Mouse (Mus musculus) limb, embryonic 15.5 days (tissue): ENCODE results near the gene 1700025G04Rik. TPM values are rescaled to one million over a fixed set of nuclear protein-coding genes. Genes with fewer than 3 reads are reported as not detected.

Experiments used
- ATAC-seq: fragments of 200-750 bp; cut with Nextera tagmentation; 2 replicates; pipeline ENCODE4 v1.8.0; 2017; ENCODE audit warnings: low read depth, moderate TSS enrichment; ENCODE audit not compliant: insufficient number of reproducible peaks, low FRiP score, low TSS enrichment
- H3K27ac ChIP-seq: fragments of 300-500 bp; sonication (generic); 2 replicates; pipeline ENCODE4 v1.5.1; 2015; ENCODE audit warnings: moderate library complexity, mild to moderate bottlenecking, inconsistent platforms
- H3K27me3 ChIP-seq: fragments of 300-500 bp; sonication (generic); 2 replicates; pipeline ENCODE4 v1.6.1; 2015; ENCODE audit warnings: inconsistent platforms
- H3K36me3 ChIP-seq: fragments of 300-500 bp; sonication (generic); 2 replicates; pipeline ENCODE4 v1.6.1; 2015; ENCODE audit warnings: inconsistent platforms
- H3K4me1 ChIP-seq: fragments of 300-500 bp; sonication (generic); 2 replicates; pipeline ENCODE4 v1.6.1; 2015; ENCODE audit warnings: inconsistent platforms
- H3K4me2 ChIP-seq: fragments of 300-500 bp; sonication (generic); 2 replicates; pipeline ENCODE4 v1.6.1; 2015; ENCODE audit warnings: mild to moderate bottlenecking, inconsistent platforms
- H3K4me3 ChIP-seq: fragments of 300-500 bp; sonication (generic); 2 replicates; pipeline ENCODE4 v1.5.1; 2015; ENCODE audit warnings: mild to moderate bottlenecking, inconsistent platforms
- H3K9ac ChIP-seq: fragments of 300-500 bp; sonication (generic); 2 replicates; pipeline ENCODE4 v1.6.1; 2015; ENCODE audit warnings: inconsistent platforms
- H3K9me3 ChIP-seq: fragments of 300-500 bp; sonication (generic); 2 replicates; pipeline ENCODE4 v1.6.1; 2016; ENCODE audit warnings: inconsistent platforms
- WGBS: fragments of 180-500 bp; shearing (Covaris S2); methylation state at CpG from one replicate; pipeline ENCODE4 v1.1.7; 2015; 5-methylcytosine and 5-hydroxymethylcytosine counted together
- polyA plus RNA-seq: library from polyadenylated mRNA; unstranded; fragments of >200 nt; fragmentation: Nextera tagmentation; extraction: Ambion mirVana; gene quantifications from 2 replicates; pipeline ENCODE4 v1.2.1, GENCODE M21; 2015

1700025G04Rik gene
- polyA plus RNA-seq, 1 experiment from 2014 or later, result 40.3 TPM

DNA sequence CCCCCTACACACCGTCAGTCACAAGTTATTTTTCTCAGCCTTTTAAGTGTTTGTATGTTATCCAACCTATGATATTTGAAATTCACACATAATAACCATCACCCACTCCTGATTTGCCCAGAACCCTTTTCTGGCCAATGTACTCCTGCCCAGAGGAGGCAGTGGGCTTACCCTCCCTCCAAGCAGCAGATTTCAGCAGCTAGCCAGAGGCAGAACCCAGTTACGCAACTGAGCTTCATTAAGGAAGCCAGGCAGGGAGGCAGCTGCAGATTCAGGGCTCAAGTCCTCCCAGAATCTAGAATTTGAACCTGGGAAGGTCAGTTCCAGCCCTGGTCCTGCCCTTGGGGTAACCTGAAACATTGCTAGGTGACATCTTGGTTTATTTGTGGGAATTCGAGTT is 141.9 kb downstream of the 1700025G04Rik start:
- Histone ChIP-seq H3K4me1 (peaks cover 35% of the 10 kb centered on the region), H3K36me3 (no peaks in the 10 kb centered on the region), H3K4me3 (no peak overlapping the region), H3K27ac (no peak overlapping the region), H3K27me3 (no peaks in the 10 kb centered on the region), H3K9ac (no peak overlapping the region), H3K9me3 (no peaks in the 10 kb centered on the region), H3K4me2 (no peak overlapping the region)
- ATAC-seq, result no peak
- 49% methylated on average over 3 of the region's 3 CpGs for WGBS

DNA sequence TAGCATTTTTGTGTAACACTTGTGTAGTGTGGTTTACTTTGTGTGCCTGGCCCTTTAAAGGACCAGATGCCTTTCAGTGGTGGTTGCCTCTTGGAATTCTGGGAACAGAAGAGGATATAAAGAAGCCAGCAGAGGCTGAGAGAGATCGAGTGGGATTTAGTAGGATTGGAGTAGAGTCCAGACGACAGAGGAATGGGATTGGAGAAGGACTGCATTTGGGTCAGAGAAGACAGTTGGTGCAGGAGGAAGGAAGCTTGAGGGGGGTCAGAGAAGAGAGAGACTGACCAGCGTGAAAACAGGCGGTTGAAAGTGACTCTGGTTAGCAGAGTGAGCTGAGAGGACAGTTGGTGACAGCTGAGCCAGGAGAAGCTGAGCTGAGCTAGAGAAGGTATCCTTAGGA is 142.4 kb downstream of the 1700025G04Rik start:
- peaks cover 34% of the 10 kb centered on the region for H3K4me1 ChIP-seq

DNA sequence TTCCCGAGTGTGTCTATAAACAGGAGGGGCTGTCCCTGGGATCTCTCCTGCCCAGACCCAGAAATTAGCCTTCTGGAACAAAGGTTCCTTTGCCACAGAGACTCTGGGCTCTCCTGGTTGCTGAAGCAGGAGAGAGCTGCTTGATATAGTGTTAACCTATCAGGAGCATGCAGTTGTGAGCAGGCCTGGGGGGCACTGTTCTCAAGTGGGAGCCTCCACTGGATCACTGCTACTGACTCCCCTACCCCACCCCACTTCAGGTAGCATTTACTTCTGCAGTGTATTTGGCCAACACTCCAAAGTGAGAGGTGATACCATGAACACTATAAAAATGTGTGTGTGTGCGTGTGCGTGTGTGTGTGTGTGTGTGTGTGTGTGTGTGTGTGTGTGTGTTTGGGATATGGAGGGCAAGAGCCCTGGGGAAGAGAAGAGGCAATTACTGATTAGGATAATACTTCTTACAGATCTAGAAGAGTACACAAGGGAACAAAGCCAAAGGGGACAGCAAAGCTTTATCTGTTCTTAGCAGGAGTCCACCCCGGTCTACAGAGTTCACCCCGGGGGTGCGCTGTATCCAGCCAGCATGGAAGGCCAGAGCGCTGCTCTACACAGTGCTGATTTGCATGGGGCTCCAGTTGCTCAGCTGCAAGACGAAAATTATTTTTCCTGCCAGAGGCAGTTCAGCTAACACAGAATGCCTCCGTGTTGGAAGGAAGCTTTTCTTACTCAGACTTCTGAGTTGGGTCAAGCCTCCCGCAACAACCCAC is 145.3 kb downstream of the 1700025G04Rik start:
- no peaks in the 10 kb centered on the region for H3K27me3 ChIP-seq
- H3K4me3 ChIP-seq, result no peak overlapping the region
- no peak overlapping the region for H3K9ac ChIP-seq
- H3K9me3 ChIP-seq, result no peaks in the 10 kb centered on the region
- peaks cover 40% of the 10 kb centered on the region for H3K4me1 ChIP-seq
- H3K36me3 ChIP-seq, result no peaks in the 10 kb centered on the region
- ATAC-seq, result no peak
- no peak overlapping the region for H3K4me2 ChIP-seq
- H3K27ac ChIP-seq, result no peak overlapping the region
- WGBS, result 48% methylated on average over 10 of the region's 10 CpGs

More for the DNA sequence above, 142.4 kb downstream of the 1700025G04Rik start:
- no peaks in the 10 kb centered on the region for H3K36me3 ChIP-seq
- H3K4me2 ChIP-seq, result no peak overlapping the region
- H3K9ac ChIP-seq, result no peak overlapping the region
- H3K9me3 ChIP-seq, result no peaks in the 10 kb centered on the region
- no peak overlapping the region for H3K27ac ChIP-seq
- no peak for ATAC-seq
- H3K4me3 ChIP-seq, result no peak overlapping the region
- H3K27me3 ChIP-seq, result no peaks in the 10 kb centered on the region
- WGBS, result 37% methylated on average over 4 of the region's 4 CpGs

DNA sequence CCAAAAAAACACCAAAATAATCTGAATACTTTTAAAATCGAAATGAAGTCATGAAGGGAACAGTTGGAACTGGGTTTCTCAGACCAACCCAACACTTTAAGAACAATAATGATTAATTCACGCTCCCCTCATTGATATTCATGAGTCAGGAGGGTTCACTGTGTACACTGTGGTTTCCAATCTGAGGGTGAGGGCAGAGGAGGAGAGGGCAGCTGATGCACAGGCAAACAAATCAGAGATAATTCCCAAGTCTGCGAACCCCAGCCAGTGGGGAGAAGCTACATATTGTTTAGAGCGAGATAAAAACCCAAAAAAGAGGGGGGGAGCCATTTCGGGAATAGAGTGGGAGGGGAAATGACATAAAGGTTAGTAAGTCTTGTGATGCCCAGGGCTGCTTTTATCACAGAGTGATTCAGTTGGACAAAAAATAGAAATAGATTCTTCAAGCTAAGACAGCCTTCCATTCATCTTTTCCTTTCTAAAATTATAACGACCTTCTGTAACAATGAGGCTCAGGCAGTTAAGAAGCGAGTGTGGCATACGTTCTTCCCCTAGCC is 146.2 kb downstream of the 1700025G04Rik start:
- Histone ChIP-seq H3K4me1 (peaks cover 38% of the 10 kb centered on the region), H3K4me3 (no peak overlapping the region), H3K27ac (no peak overlapping the region), H3K36me3 (no peaks in the 10 kb centered on the region), H3K4me2 (no peak overlapping the region), H3K9me3 (no peaks in the 10 kb centered on the region), H3K27me3 (no peaks in the 10 kb centered on the region), H3K9ac (no peak overlapping the region)
- no peak for ATAC-seq
- WGBS, result 63% methylated on average over 8 of the region's 8 CpGs

- H3K4me1 ChIP-seq, result peaks cover 35% of the 10 kb centered on the region
- 76% methylated on average over 11 of the region's 11 CpGs for WGBS
- H3K27ac ChIP-seq, result no peak overlapping the region
- H3K9me3 ChIP-seq, result no peaks in the 10 kb centered on the region
- no peak overlapping the region for H3K4me3 ChIP-seq
- ATAC-seq, result no peak
- H3K4me2 ChIP-seq, result no peak overlapping the region
- H3K27me3 ChIP-seq, result no peaks in the 10 kb centered on the region
- no peaks in the 10 kb centered on the region for H3K36me3 ChIP-seq
- H3K9ac ChIP-seq, result no peak overlapping the region
These were observed 146.8 kb downstream of the 1700025G04Rik start for GRCm38 (mm10) chr1:151942972-151943654.

DNA sequence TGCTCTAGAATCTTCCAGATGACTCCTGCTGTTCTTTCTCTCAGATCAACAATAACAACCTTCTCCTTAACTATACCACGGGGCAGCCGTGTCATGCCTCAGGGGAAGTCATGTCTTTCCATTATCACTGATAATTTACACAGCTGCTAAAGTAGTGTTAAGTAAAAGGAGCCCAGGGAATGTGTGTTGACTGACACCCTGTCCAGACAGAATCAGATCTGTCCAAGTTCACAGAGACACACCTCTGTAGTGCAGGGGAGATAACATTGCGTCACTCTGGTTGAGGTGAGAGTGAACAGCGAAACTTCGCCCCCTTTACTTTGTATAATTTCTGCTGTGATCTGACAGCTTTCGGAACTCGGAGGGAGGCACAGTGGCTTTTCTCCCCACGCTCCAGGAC is 149.9 kb downstream of the 1700025G04Rik start:
- Histone ChIP-seq H3K4me1 (peaks cover 26% of the 10 kb centered on the region), H3K4me3 (no peak overlapping the region), H3K36me3 (no peaks in the 10 kb centered on the region; the same call in 1 of the 2 replicates), H3K9ac (no peak overlapping the region), H3K9me3 (no peaks in the 10 kb centered on the region), H3K4me2 (no peak overlapping the region), H3K27me3 (no peaks in the 10 kb centered on the region), H3K27ac (no peak overlapping the region)
- whole genome bisulfite sequencing, result 60% methylated on average over 8 of the region's 8 CpGs
- ATAC-seq, result no peak

DNA sequence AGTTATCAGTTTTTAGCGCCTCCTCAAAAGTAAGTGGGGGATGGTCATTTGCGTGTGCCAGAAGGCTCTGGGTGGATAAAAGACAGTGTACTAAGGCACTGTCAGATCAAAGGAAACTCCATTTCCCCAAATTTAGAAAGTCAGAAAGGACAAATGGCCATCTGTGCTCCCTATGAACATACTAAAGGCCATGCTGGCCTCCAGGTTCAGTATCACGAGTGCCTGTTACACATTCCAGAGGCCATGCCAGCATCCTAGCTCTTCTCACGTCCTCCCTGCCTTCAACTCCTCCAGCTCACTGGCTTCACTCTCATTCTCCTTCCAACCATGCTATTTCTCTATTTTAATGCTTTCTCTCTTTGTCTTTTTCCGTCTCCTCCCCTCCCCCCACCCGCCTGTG is 150.4 kb downstream of the 1700025G04Rik start:
- Histone ChIP-seq H3K9ac (no peak overlapping the region), H3K4me2 (no peak overlapping the region), H3K27me3 (no peaks in the 10 kb centered on the region), H3K27ac (no peak overlapping the region), H3K4me3 (no peak overlapping the region), H3K9me3 (no peaks in the 10 kb centered on the region), H3K4me1 (peaks cover 22% of the 10 kb centered on the region), H3K36me3 (no peaks in the 10 kb centered on the region; the same call in 1 of the 2 replicates)
- ATAC-seq, result no peak
- WGBS, result 56% methylated on average over 6 of the region's 6 CpGs

GRCm38 (mm10) chr1:151933605-151934004 is 156.3 kb downstream of the 1700025G04Rik start:
- no peaks in the 10 kb centered on the region; the same call in 1 of the 2 replicates for H3K36me3 ChIP-seq
- H3K27ac ChIP-seq, result no peak overlapping the region
- ATAC-seq, result no peak
- no peak overlapping the region for H3K4me3 ChIP-seq
- H3K4me2 ChIP-seq, result no peak overlapping the region
- H3K4me1 ChIP-seq, result no peaks in the 10 kb centered on the region
- H3K9ac ChIP-seq, result no peak overlapping the region
- WGBS, result 82% methylated on average over 6 of the region's 6 CpGs
- H3K9me3 ChIP-seq, result no peaks in the 10 kb centered on the region
- H3K27me3 ChIP-seq, result no peaks in the 10 kb centered on the region

DNA sequence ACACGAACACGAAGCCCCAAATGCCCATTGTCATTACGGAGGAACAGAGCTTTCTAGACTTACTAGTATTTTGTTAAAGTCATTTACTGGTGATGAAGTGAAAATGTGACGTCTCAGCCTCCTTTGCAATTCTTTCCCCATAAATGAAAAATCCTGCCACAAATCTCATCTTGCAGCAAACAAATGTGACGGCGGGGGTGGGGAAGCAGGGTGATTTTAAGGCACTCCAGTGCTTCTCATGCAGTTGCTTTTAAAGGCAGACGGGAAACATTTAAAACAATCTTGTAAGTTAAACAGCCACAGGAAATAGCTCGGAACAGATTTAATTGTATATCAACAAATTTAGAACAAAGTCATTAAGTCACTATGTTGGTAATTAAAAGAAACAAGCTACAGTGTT is 163.1 kb downstream of the 1700025G04Rik start:
- no peak overlapping the region for H3K27ac ChIP-seq
- H3K4me1 ChIP-seq, result peaks cover 4% of the 10 kb centered on the region; the same call in 1 of the 2 replicates
- ATAC-seq, result no peak
- H3K9ac ChIP-seq, result no peak overlapping the region
- H3K4me2 ChIP-seq, result no peak overlapping the region
- no peak overlapping the region for H3K4me3 ChIP-seq
- 33% methylated on average over 8 of the region's 8 CpGs for WGBS
- no peaks in the 10 kb centered on the region for H3K27me3 ChIP-seq
- no peaks in the 10 kb centered on the region for H3K9me3 ChIP-seq
- H3K36me3 ChIP-seq, result no peaks in the 10 kb centered on the region

DNA sequence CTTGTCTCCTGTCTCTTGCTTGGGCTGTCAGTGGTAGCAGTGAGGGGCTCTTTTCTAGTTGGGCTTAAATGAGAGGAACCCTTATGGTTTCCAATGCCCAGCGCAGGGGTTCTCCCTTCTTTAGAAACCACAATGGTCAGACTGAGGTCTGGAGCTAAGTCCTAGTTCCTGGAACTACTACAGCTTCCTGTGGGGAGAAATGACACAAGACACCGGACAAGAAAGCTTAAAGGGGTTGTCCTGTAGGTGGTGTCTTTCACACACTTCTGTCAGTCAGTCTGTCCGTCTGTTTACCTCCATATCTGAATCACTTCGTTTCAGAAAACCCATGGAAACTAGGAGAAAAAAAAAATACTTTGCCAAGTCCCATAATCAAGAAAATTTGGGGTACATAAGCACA is 163.8 kb downstream of the 1700025G04Rik start:
- H3K9me3 ChIP-seq, result no peaks in the 10 kb centered on the region
- no peak overlapping the region for H3K4me2 ChIP-seq
- no peak overlapping the region for H3K4me3 ChIP-seq
- peaks cover 4% of the 10 kb centered on the region; the same call in 1 of the 2 replicates for H3K4me1 ChIP-seq
- 68% methylated on average over 4 of the region's 4 CpGs for WGBS
- no peak overlapping the region for H3K9ac ChIP-seq
- no peak overlapping the region for H3K27ac ChIP-seq
- no peak for ATAC-seq
- H3K27me3 ChIP-seq, result no peaks in the 10 kb centered on the region
- no peaks in the 10 kb centered on the region for H3K36me3 ChIP-seq

DNA sequence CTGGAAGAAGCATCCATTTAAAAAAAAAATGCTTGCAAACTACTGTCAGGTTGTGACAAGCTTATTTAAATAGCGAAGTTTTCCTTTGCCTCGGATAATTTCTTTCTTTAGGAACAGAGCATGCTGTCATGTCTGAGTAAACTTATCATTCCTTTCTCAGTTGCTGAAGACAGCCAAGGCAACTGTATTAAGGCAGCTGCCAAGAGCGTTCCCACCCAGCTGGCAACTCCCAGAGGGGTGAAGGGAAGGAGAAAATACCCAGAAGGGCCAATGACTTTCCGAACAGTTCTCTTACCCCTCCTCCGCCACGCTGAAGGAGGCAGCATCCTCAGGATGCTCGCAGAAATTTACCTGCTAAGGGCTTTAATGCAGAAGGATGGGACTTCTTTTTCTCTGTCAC is 164.2 kb downstream of the 1700025G04Rik start:
- no peak overlapping the region for H3K4me2 ChIP-seq
- H3K9ac ChIP-seq, result no peak overlapping the region
- no peak overlapping the region for H3K27ac ChIP-seq
- WGBS, result 70% methylated on average over 7 of the region's 7 CpGs
- H3K27me3 ChIP-seq, result no peaks in the 10 kb centered on the region
- H3K4me1 ChIP-seq, result peaks cover 4% of the 10 kb centered on the region; the same call in 1 of the 2 replicates
- no peak overlapping the region for H3K4me3 ChIP-seq
- no peaks in the 10 kb centered on the region for H3K9me3 ChIP-seq
- ATAC-seq, result no peak
- H3K36me3 ChIP-seq, result no peaks in the 10 kb centered on the region

GRCm38 (mm10) chr1:151918806-151919357 is 171.0 kb downstream of the 1700025G04Rik start:
- Histone ChIP-seq H3K4me2 (no peak overlapping the region), H3K27ac (no peak overlapping the region), H3K9me3 (no peaks in the 10 kb centered on the region), H3K36me3 (peaks cover 7% of the 10 kb centered on the region; the same call in 1 of the 2 replicates), H3K4me1 (no peaks in the 10 kb centered on the region), H3K27me3 (no peaks in the 10 kb centered on the region), H3K9ac (no peak overlapping the region), H3K4me3 (no peak overlapping the region)
- WGBS, result 63% methylated on average over 9 of the region's 9 CpGs
- ATAC-seq, result no peak
